9 mouse cellular contexts compared by ENCODE assay signal in genomic region chrX:71528646-71529045, GRCm38 (mm10). TPM values are rescaled to one million over a fixed set of nuclear protein-coding genes. Genes with fewer than 3 reads are reported as not detected.
DNase-seq lines count a peak whose midpoint lies in the region; ATAC-seq and TF ChIP-seq lines count a peak whose summit lies in the region.
"Had no signal": no experiment of that assay in that cellular context is flagged by ENCODE, and none has a peak within 500 bp of the region (broad histone marks: within the 10 kb centered on the region; RNA-seq: fewer than 3 reads in every experiment).

No protein-coding gene starts in this region.

- whole genome bisulfite sequencing in limb, embryonic 12.5 days = 52% methylated on average over 6 of the region's 6 CpGs
- 79% methylated on average over 6 of the region's 6 CpGs for WGBS in limb, embryonic 10.5 days
- WGBS in kidney, embryonic 15.5 days = 41% methylated on average over 6 of the region's 6 CpGs
- WGBS in neural tube, embryonic 15.5 days = 36% methylated on average over 6 of the region's 6 CpGs

- H3K36me3 ChIP-seq in limb, embryonic 12.5 days = no peaks in the 10 kb centered on the region
- H3K36me3 ChIP-seq in limb, embryonic 10.5 days = no peaks in the 10 kb centered on the region
- no peaks in the 10 kb centered on the region for H3K36me3 ChIP-seq in kidney, embryonic 15.5 days
- no peaks in the 10 kb centered on the region for H3K36me3 ChIP-seq in neural tube, embryonic 15.5 days
- H3K36me3 ChIP-seq: embryonic facial prominence, embryonic 15.5 days had no signal

- no peak overlapping the region for H3K9ac ChIP-seq in limb, embryonic 12.5 days (replicated peaks)
- H3K9ac ChIP-seq in kidney, embryonic 15.5 days = no peak overlapping the region
- no peak overlapping the region for H3K9ac ChIP-seq in neural tube, embryonic 15.5 days (replicated peaks)
- H3K9ac ChIP-seq: embryonic facial prominence, embryonic 15.5 days had no signal

- DNase-seq in limb, embryonic 10.5 days (ENCODE audit: low spot score) = no peak
- DNase-seq in brain, embryonic 14.5 days (ENCODE audit: low read depth) = peak; percentile 88
- no peak for DNase-seq in testis, postnatal 14 days (ENCODE audit: low spot score)
- no peak for DNase-seq in urinary bladder, adult 2 months (ENCODE audit: low spot score)
- DNase-seq in embryo, embryonic 10.5 days (ENCODE audit: low spot score) = no peak

- H3K4me3 ChIP-seq in limb, embryonic 12.5 days (replicated peaks) = no peak overlapping the region
- no peak overlapping the region for H3K4me3 ChIP-seq in limb, embryonic 10.5 days
- no peak overlapping the region for H3K4me3 ChIP-seq in kidney, embryonic 15.5 days (replicated peaks)
- no peak overlapping the region for H3K4me3 ChIP-seq in neural tube, embryonic 15.5 days (replicated peaks)
- H3K4me3 ChIP-seq: embryonic facial prominence, embryonic 15.5 days had no signal

- TF ChIP-seq POLR2A in brain, embryonic 14.5 days (IDR thresholded peaks at IDR 0.05; ENCODE audit: borderline replicate concordance, extremely low read depth, insufficient read depth, insufficient read length, poor library complexity, severe bottlenecking) = no peak

- H3K27ac ChIP-seq in limb, embryonic 12.5 days = peak overlapping the region; percentile 45
- H3K27ac ChIP-seq in limb, embryonic 10.5 days = no peak overlapping the region
- H3K27ac ChIP-seq in kidney, embryonic 15.5 days = no peak overlapping the region
- no peak overlapping the region; the same call in 1 of the 2 replicates for H3K27ac ChIP-seq in neural tube, embryonic 15.5 days (replicated peaks)
- H3K27ac ChIP-seq: embryonic facial prominence, embryonic 15.5 days had no signal

- peaks cover 8% of the 10 kb centered on the region; the same call in 1 of the 2 replicates for H3K4me1 ChIP-seq in limb, embryonic 12.5 days (replicated peaks)
- peaks cover 8% of the 10 kb centered on the region; the same call in 1 of the 2 replicates for H3K4me1 ChIP-seq in limb, embryonic 10.5 days
- 0 out of 2 replicates have a peak, but pooled peaks cover 4% of the 10 kb centered on the region for H3K4me1 ChIP-seq in kidney, embryonic 15.5 days
- peaks cover 3% of the 10 kb centered on the region; the same call in 1 of the 2 replicates for H3K4me1 ChIP-seq in neural tube, embryonic 15.5 days
- H3K4me1 ChIP-seq: embryonic facial prominence, embryonic 15.5 days had no signal

- peak; percentile 79 for ATAC-seq in limb, embryonic 12.5 days (ENCODE audit: insufficient number of reproducible peaks, insufficient read depth, low FRiP score, low TSS enrichment, low read depth)
- ATAC-seq in kidney, embryonic 15.5 days (replicated peaks; ENCODE audit: low FRiP score) = peak; percentile 86; the same call in 1 of the 2 replicates
- ATAC-seq in neural tube, embryonic 15.5 days (ENCODE audit: low FRiP score) = peak; percentile 89

- no peak for TF ChIP-seq CTCF in brain, embryonic 14.5 days (IDR thresholded peaks at IDR 0.05; ENCODE audit: borderline replicate concordance, extremely low read depth, insufficient read depth, insufficient read length)

- H3K4me2 ChIP-seq in limb, embryonic 12.5 days = no peak overlapping the region
- H3K4me2 ChIP-seq in kidney, embryonic 15.5 days = no peak overlapping the region
- H3K4me2 ChIP-seq in neural tube, embryonic 15.5 days = no peak overlapping the region
- H3K4me2 ChIP-seq: embryonic facial prominence, embryonic 15.5 days had no signal

- H3K27me3 ChIP-seq in limb, embryonic 12.5 days = 0 out of 2 replicates have a peak, but pooled peaks cover 4% of the 10 kb centered on the region
- H3K27me3 ChIP-seq in limb, embryonic 10.5 days (ENCODE audit: low read depth, poor library complexity, severe bottlenecking) = peaks cover 30% of the 10 kb centered on the region
- peaks cover 10% of the 10 kb centered on the region; the same call in 1 of the 2 replicates for H3K27me3 ChIP-seq in kidney, embryonic 15.5 days
- H3K27me3 ChIP-seq in neural tube, embryonic 15.5 days (replicated peaks) = no peaks in the 10 kb centered on the region
- H3K27me3 ChIP-seq: embryonic facial prominence, embryonic 15.5 days had no signal

- H3K9me3 ChIP-seq in limb, embryonic 12.5 days = no peaks in the 10 kb centered on the region
- H3K9me3 ChIP-seq in limb, embryonic 10.5 days (replicated peaks) = no peaks in the 10 kb centered on the region
- H3K9me3 ChIP-seq in kidney, embryonic 15.5 days (replicated peaks) = no peaks in the 10 kb centered on the region
- H3K9me3 ChIP-seq in neural tube, embryonic 15.5 days (replicated peaks) = no peaks in the 10 kb centered on the region
- H3K9me3 ChIP-seq: embryonic facial prominence, embryonic 15.5 days had no signal

RNA-seq across cellular contexts. Expression of gene Hmgb3, which starts 27.1 kb away (rescaled TPM):
- polyA plus RNA-seq in limb, embryonic 12.5 days (2016; fragmentation: Nextera tagmentation; extraction: Ambion mirVana) = 601 and 622 TPM in 2 replicates
- 681 and 775 TPM in 2 replicates for polyA plus RNA-seq in limb, embryonic 10.5 days (2016; fragmentation: Nextera tagmentation; extraction: Ambion mirVana)
- polyA plus RNA-seq in brain, embryonic 14.5 days (2012; rRNA removed) = 329 and 348 TPM in 2 replicates
- polyA plus RNA-seq in kidney, embryonic 15.5 days (2015; fragmentation: Nextera tagmentation; extraction: Ambion mirVana) = 361 and 382 TPM in 2 replicates
- 419 and 441 TPM in 2 replicates for polyA plus RNA-seq in neural tube, embryonic 15.5 days (2015; fragmentation: Nextera tagmentation; extraction: Ambion mirVana)
- 26.9 and 29.6 TPM in 2 replicates for polyA plus RNA-seq in urinary bladder, adult 2 months (2012; rRNA removed)

RNA-seq across cellular contexts. Expression of gene Cd99l2, which starts 36.0 kb away (rescaled TPM):
- polyA plus RNA-seq in limb, embryonic 12.5 days (2016; fragmentation: Nextera tagmentation; extraction: Ambion mirVana) = 29.2 and 31.4 TPM in 2 replicates
- polyA plus RNA-seq in limb, embryonic 10.5 days (2016; fragmentation: Nextera tagmentation; extraction: Ambion mirVana) = 19.0 and 23.0 TPM in 2 replicates
- 55.4 and 75.3 TPM in 2 replicates for polyA plus RNA-seq in brain, embryonic 14.5 days (2012; rRNA removed)
- 29.6 and 33.7 TPM in 2 replicates for polyA plus RNA-seq in kidney, embryonic 15.5 days (2015; fragmentation: Nextera tagmentation; extraction: Ambion mirVana)
- 91.7 and 98.4 TPM in 2 replicates for polyA plus RNA-seq in neural tube, embryonic 15.5 days (2015; fragmentation: Nextera tagmentation; extraction: Ambion mirVana)
- polyA plus RNA-seq in urinary bladder, adult 2 months (2012; rRNA removed) = 41.5 and 50.6 TPM in 2 replicates

Comparison
In these comparisons a context has a peak if more than half of its experiments do, and no peak if none do; other contexts are left out.
1. RNA of gene Hmgb3, which starts 27.1 kb away (polyA plus RNA-seq): 681 to 775 TPM in limb, embryonic 10.5 days, 601 to 622 TPM in limb, embryonic 12.5 days, 419 to 441 TPM in neural tube, embryonic 15.5 days, 361 to 382 TPM in kidney, embryonic 15.5 days and 329 to 348 TPM in brain, embryonic 14.5 days; 26.9 to 29.6 TPM in urinary bladder, adult 2 months; every median in the first group is over 10 times any median in the second.
2. Peak in every context shown above with its lines, with median percentiles within 50 percentile points of each other: ATAC-seq.